Mouse (Mus musculus): ENCODE measurements around the gene Xrcc4. TPM values are rescaled to one million over a fixed set of nuclear protein-coding genes. Genes with fewer than 3 reads are reported as not detected.
A peak's percentile ranks its signal among the peaks of the same experiment; 100 is the strongest.
"Not testable (repeated sequence)": the region's sequence is repeated elsewhere in the genome, so short reads cannot be mapped to it uniquely, and the experiment has no call there.

Gene Xrcc4
- polyA plus RNA-seq, 1 experiment from 2014 or later, result 15.7 TPM

GRCm38 (mm10) chr13:89762339-89762738 lies 327.1 kb downstream of the Xrcc4 start:
- Histone ChIP-seq H3K9ac (no peak overlapping the region), H3K4me2 (replicated peaks) (no peak overlapping the region), H3K9me3 (ENCODE audit: control insufficient read depth, low read length) (no peaks in the 10 kb centered on the region), H3K27ac (no peak overlapping the region), H3K27me3 (ENCODE audit: control insufficient read depth, insufficient read depth, low read length) (no peaks in the 10 kb centered on the region), H3K4me1 (replicated peaks; ENCODE audit: control insufficient read depth, insufficient read depth, low read length) (no peaks in the 10 kb centered on the region), H3K36me3 (replicated peaks; ENCODE audit: control insufficient read depth, insufficient read depth) (no peaks in the 10 kb centered on the region), H3K4me3 (replicated peaks; ENCODE audit: low read length) (no peak overlapping the region)
- no peak for DNase-seq (ENCODE audit: low spot score)
- ATAC-seq (ENCODE audit: low FRiP score), result no peak
- 78% methylated on average over 3 of the region's 3 CpGs for WGBS

- H3K4me3 ChIP-seq (replicated peaks; ENCODE audit: low read length), result no peak overlapping the region
- H3K4me1 ChIP-seq (replicated peaks; ENCODE audit: control insufficient read depth, insufficient read depth, low read length), result no peaks in the 10 kb centered on the region
- no peaks in the 10 kb centered on the region for H3K9me3 ChIP-seq (ENCODE audit: control insufficient read depth, low read length)
- no peak overlapping the region for H3K27ac ChIP-seq
- no peaks in the 10 kb centered on the region for H3K36me3 ChIP-seq (replicated peaks; ENCODE audit: control insufficient read depth, insufficient read depth)
- DNase-seq (ENCODE audit: low spot score) (no peak), ATAC-seq (ENCODE audit: low FRiP score) (no peak)
- no peaks in the 10 kb centered on the region for H3K27me3 ChIP-seq (ENCODE audit: control insufficient read depth, insufficient read depth, low read length)
- no peak overlapping the region for H3K4me2 ChIP-seq (replicated peaks)
- H3K9ac ChIP-seq, result no peak overlapping the region
Observed at GRCm38 (mm10) chr13:89756347-89756746, 333.1 kb downstream of the Xrcc4 start.

DNA sequence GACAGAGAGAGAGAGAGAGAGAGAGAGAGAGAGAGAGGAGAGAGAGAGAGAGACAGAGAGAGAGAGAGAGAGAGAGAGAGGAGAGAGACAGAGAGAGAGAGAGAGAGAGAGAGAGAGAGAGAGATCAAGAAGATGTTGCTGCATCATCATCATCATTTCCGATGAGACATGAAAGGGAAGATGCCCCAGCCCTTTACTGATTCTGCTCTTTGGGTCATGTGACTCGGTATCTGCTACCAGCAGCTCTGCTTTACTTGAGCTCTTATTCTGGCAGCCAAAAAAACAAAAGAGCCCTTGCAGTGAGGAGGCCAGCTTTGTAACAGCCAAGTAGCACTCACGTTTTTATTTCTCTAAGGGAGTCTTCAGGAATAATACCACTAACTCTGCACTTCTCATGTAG lies 338.8 kb downstream of the Xrcc4 start:
- H3K4me3 ChIP-seq (replicated peaks; ENCODE audit: low read length); H3K9ac ChIP-seq; H3K9me3 ChIP-seq (ENCODE audit: control insufficient read depth, low read length); H3K27ac ChIP-seq; H3K4me2 ChIP-seq (replicated peaks); DNase-seq (ENCODE audit: low spot score); ATAC-seq (ENCODE audit: low FRiP score); H3K27me3 ChIP-seq (ENCODE audit: control insufficient read depth, insufficient read depth, low read length); H3K36me3 ChIP-seq (replicated peaks; ENCODE audit: control insufficient read depth, insufficient read depth); H3K4me1 ChIP-seq (replicated peaks; ENCODE audit: control insufficient read depth, insufficient read depth, low read length): not testable (repeated sequence)
- WGBS, result 25% methylated on average over 3 of the region's 3 CpGs

GRCm38 (mm10) chr13:89743201-89743600 lies 346.2 kb downstream of the Xrcc4 start:
- Histone ChIP-seq H3K36me3 (replicated peaks; ENCODE audit: control insufficient read depth, insufficient read depth) (no peaks in the 10 kb centered on the region), H3K4me3 (replicated peaks; ENCODE audit: low read length) (peak overlapping the region; percentile 69), H3K4me1 (replicated peaks; ENCODE audit: control insufficient read depth, insufficient read depth, low read length) (peaks cover 5% of the 10 kb centered on the region; the same call in 1 of the 2 replicates), H3K27me3 (ENCODE audit: control insufficient read depth, insufficient read depth, low read length) (peaks cover 2% of the 10 kb centered on the region; the same call in 1 of the 2 replicates), H3K27ac (no peak overlapping the region), H3K4me2 (replicated peaks) (peak overlapping the region; percentile 98), H3K9me3 (ENCODE audit: control insufficient read depth, low read length) (no peaks in the 10 kb centered on the region), H3K9ac (peak overlapping the region; percentile 70; the same call in 1 of the 2 replicates)
- ATAC-seq (ENCODE audit: low FRiP score), result no peak
- WGBS, result 5% methylated on average over 8 of the region's 8 CpGs
- DNase-seq (ENCODE audit: low spot score), result no peak

GRCm38 (mm10) chr13:89742686-89743200 lies 346.7 kb downstream of the Xrcc4 start:
- WGBS, result under 1% methylated on average over 15 of the region's 15 CpGs
- Histone ChIP-seq H3K4me1 (replicated peaks; ENCODE audit: control insufficient read depth, insufficient read depth, low read length) (peaks cover 5% of the 10 kb centered on the region; the same call in 1 of the 2 replicates), H3K4me3 (replicated peaks; ENCODE audit: low read length) (peak overlapping the region; percentile 69), H3K9me3 (ENCODE audit: control insufficient read depth, low read length) (no peaks in the 10 kb centered on the region), H3K4me2 (replicated peaks) (peak overlapping the region; percentile 98), H3K27me3 (ENCODE audit: control insufficient read depth, insufficient read depth, low read length) (peaks cover 2% of the 10 kb centered on the region; the same call in 1 of the 2 replicates), H3K9ac (peak overlapping the region; percentile 70), H3K36me3 (replicated peaks; ENCODE audit: control insufficient read depth, insufficient read depth) (no peaks in the 10 kb centered on the region), H3K27ac (peak overlapping the region; percentile 86)
- no peak for ATAC-seq (ENCODE audit: low FRiP score)
- no peak for DNase-seq (ENCODE audit: low spot score)

- Histone ChIP-seq H3K27ac (peak within 1 kb of the TSS; percentile 86), H3K9me3 (ENCODE audit: control insufficient read depth, low read length) (no peaks in the 10 kb centered on the region), H3K4me2 (replicated peaks) (peak within 1 kb of the TSS; percentile 98), H3K9ac (peak within 1 kb of the TSS; percentile 70), H3K4me1 (replicated peaks; ENCODE audit: control insufficient read depth, insufficient read depth, low read length) (peaks cover 5% of the 10 kb centered on the region; the same call in 1 of the 2 replicates), H3K4me3 (replicated peaks; ENCODE audit: low read length) (peak within 1 kb of the TSS; percentile 69), H3K27me3 (ENCODE audit: control insufficient read depth, insufficient read depth, low read length) (peaks cover 2% of the 10 kb centered on the region; the same call in 1 of the 2 replicates), H3K36me3 (replicated peaks; ENCODE audit: control insufficient read depth, insufficient read depth) (no peaks in the 10 kb centered on the region)
- peak; percentile 61 for DNase-seq (ENCODE audit: low spot score)
- WGBS, result 0% methylated on average over 40 of the region's 40 CpGs
- peak; percentile 68 for ATAC-seq (ENCODE audit: low FRiP score)
Observed at GRCm38 (mm10) chr13:89741766-89742685, 347.4 kb downstream of the Xrcc4 start, which contains the start of gene Vcan. TSS of gene Vcan (minus strand) at chr13:89742509.

GRCm38 (mm10) chr13:89741116-89741551 lies 348.3 kb downstream of the Xrcc4 start:
- ATAC-seq (ENCODE audit: low FRiP score) (peak; percentile 34), DNase-seq (ENCODE audit: low spot score) (peak; percentile 56)
- Histone ChIP-seq H3K9ac (peak overlapping the region; percentile 70), H3K27me3 (ENCODE audit: control insufficient read depth, insufficient read depth, low read length) (peaks cover 2% of the 10 kb centered on the region; the same call in 1 of the 2 replicates), H3K4me1 (replicated peaks; ENCODE audit: control insufficient read depth, insufficient read depth, low read length) (peaks cover 5% of the 10 kb centered on the region; the same call in 1 of the 2 replicates), H3K36me3 (replicated peaks; ENCODE audit: control insufficient read depth, insufficient read depth) (no peaks in the 10 kb centered on the region), H3K27ac (peak overlapping the region; percentile 86), H3K9me3 (ENCODE audit: control insufficient read depth, low read length) (no peaks in the 10 kb centered on the region), H3K4me2 (replicated peaks) (peak overlapping the region; percentile 98), H3K4me3 (replicated peaks; ENCODE audit: low read length) (peak overlapping the region; percentile 69)
- WGBS, result under 1% methylated on average over 14 of the region's 14 CpGs

GRCm38 (mm10) chr13:89740243-89741115 lies 348.9 kb downstream of the Xrcc4 start:
- DNase-seq (ENCODE audit: low spot score) (peak; percentile 89), ATAC-seq (ENCODE audit: low FRiP score) (peak; percentile 87)
- Histone ChIP-seq H3K9me3 (ENCODE audit: control insufficient read depth, low read length) (no peaks in the 10 kb centered on the region), H3K9ac (peak overlapping the region; percentile 70), H3K4me2 (replicated peaks) (peak overlapping the region; percentile 98), H3K4me1 (replicated peaks; ENCODE audit: control insufficient read depth, insufficient read depth, low read length) (peaks cover 5% of the 10 kb centered on the region; the same call in 1 of the 2 replicates), H3K27me3 (ENCODE audit: control insufficient read depth, insufficient read depth, low read length) (peaks cover 2% of the 10 kb centered on the region; the same call in 1 of the 2 replicates), H3K4me3 (replicated peaks; ENCODE audit: low read length) (peak overlapping the region; percentile 69), H3K27ac (peak overlapping the region; percentile 86), H3K36me3 (replicated peaks; ENCODE audit: control insufficient read depth, insufficient read depth) (no peaks in the 10 kb centered on the region)
- under 1% methylated on average over 33 of the region's 33 CpGs for WGBS

Data from hindbrain, embryonic 14.5 days (tissue).